Mouse (Mus musculus): ENCODE data around the gene Rhbdl1. TPM values are rescaled to one million over a fixed set of nuclear protein-coding genes. Genes with fewer than 3 reads are reported as not detected.
"Not testable (repeated sequence)": the region's sequence is repeated elsewhere in the genome, so short reads cannot be mapped to it uniquely, and the experiment has no call there.

The Rhbdl1 gene
- polyA plus RNA-seq, 1 experiment from 2014 or later = 1.2 TPM

DNA sequence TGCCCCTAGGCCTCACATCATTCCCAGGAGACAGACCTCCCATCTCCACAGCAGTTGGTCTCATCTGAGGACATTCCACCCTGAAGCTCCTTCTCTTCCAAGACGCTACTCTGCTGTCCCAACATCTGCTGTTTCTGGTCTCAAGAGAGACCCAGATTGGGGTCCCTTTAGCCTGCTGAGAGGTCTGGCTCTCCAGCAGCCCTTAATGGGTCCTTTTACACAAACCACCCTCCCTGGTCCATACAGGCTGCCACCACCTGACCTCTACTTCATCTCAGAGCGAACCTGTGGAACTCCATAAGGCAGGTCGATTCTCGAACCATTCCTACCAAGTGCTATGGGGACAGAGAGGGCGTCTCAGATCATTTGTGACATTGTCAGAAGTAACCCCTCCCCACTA lies 29.1 kb downstream of the Rhbdl1 start:
- Histone ChIP-seq H3K4me2 (ENCODE audit: low read depth, severe bottlenecking) (peak overlapping the region; percentile 97), H3K36me3 (ENCODE audit: control insufficient read depth, insufficient read depth, low read length) (no peaks in the 10 kb centered on the region), H3K27me3 (ENCODE audit: control insufficient read depth, insufficient read depth, low read length) (peaks cover 33% of the 10 kb centered on the region), H3K27ac (replicated peaks; ENCODE audit: low read depth, low read length) (no peak overlapping the region), H3K9ac (ENCODE audit: low read length) (no peak overlapping the region), H3K9me3 (ENCODE audit: control insufficient read depth, low read length) (no peaks in the 10 kb centered on the region), H3K4me3 (ENCODE audit: low read depth, low read length) (peak overlapping the region; percentile 68; the same call in 1 of the 2 replicates), H3K4me1 (ENCODE audit: control insufficient read depth, insufficient read depth, low read length) (0 out of 2 replicates have a peak, but pooled peaks cover 2% of the 10 kb centered on the region)
- 40% methylated on average over 5 of the region's 5 CpGs for WGBS
- DNase-seq (ENCODE audit: low spot score) (no peak), ATAC-seq (ENCODE audit: insufficient number of reproducible peaks, low FRiP score, low TSS enrichment, low read depth) (no peak)

DNA sequence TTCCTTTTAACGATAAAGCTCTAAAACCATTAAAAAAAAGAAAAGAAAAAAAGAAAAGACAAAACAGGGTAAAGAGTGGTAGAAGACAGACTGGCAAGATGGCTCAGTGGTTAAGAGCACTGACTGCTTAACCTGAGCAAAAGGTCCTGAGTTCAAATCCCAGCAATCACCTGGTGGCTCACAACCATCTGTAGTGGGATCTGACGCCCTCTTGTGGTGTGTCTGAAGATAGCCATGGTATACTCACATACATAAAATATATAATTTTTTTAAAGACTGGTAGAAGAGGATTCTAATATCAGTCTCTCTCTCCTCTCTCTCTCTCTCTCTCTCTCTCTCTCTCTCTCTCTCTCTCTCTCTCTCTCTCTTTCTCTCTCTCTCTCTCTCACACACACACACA lies 29.6 kb downstream of the Rhbdl1 start:
- not testable (repeated sequence) for ATAC-seq (ENCODE audit: insufficient number of reproducible peaks, low FRiP score, low TSS enrichment, low read depth); H3K4me3 ChIP-seq (ENCODE audit: low read depth, low read length); H3K36me3 ChIP-seq (ENCODE audit: control insufficient read depth, insufficient read depth, low read length); H3K9ac ChIP-seq (ENCODE audit: low read length); H3K4me2 ChIP-seq (ENCODE audit: low read depth, severe bottlenecking); H3K4me1 ChIP-seq (ENCODE audit: control insufficient read depth, insufficient read depth, low read length); DNase-seq (ENCODE audit: low spot score); H3K27ac ChIP-seq (replicated peaks; ENCODE audit: low read depth, low read length); H3K9me3 ChIP-seq (ENCODE audit: control insufficient read depth, low read length)
- WGBS = 47% methylated on average over 2 of the region's 2 CpGs
- H3K27me3 ChIP-seq (ENCODE audit: control insufficient read depth, insufficient read depth, low read length) = peaks cover 33% of the 10 kb centered on the region

DNA sequence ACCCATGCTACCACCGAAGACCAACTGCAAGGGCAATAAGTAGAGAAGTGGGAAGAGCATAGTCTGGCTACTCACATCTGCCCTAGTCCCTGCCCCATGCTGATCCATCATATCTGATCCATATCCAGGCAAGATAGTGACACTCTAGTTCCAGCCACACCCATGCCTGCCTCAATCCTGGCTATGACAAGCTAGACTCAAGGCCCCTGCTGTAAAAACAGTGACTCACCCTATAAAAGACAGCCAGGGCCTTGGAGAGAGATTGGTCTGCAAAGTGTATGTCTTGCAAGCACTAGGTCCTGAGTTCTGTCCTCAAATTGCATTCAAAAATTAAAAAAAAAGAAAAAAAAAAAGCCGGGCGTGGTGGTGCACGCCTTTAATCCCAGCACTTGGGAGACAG lies 30.6 kb downstream of the Rhbdl1 start:
- H3K27me3 ChIP-seq (ENCODE audit: control insufficient read depth, insufficient read depth, low read length) = peaks cover 35% of the 10 kb centered on the region
- 82% methylated on average over 4 of the region's 4 CpGs for whole genome bisulfite sequencing
- no peak for ATAC-seq (ENCODE audit: insufficient number of reproducible peaks, low FRiP score, low TSS enrichment, low read depth)

DNA sequence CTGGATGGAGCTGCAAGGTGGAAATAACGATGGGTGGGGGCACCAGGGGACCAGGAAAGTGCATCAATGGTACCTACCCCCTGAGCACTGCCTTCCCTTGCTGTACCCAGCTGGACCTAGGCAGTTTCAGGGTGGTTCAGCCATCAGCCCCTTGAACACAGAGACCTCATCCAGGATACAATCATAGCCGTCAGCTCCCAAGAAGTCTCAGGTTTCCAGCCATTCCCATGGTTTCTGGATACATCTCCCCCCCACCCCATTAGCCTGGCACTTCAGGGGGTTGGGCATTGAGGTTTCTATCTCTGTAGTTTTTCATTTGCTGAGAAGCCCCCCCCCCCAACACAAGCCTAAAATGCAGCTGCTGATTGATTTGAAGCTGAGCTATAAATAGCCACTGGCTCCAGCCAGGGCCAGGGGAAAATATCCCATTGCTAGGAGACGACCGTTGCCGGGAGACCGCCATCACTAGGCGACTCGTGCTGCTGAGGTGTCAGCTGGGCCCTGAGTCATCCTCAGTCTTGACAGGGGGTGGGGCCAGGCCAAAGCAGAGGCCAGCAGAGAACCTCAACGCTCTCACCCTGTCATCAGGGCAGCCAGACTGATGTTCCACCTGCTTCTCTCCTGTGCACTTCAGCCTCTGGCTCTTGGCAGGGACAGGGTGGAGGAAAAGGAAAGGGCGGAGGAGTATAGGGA lies 34.1 kb downstream of the Rhbdl1 start:
- WGBS = 14% methylated on average over 10 of the region's 10 CpGs
- DNase-seq (ENCODE audit: low spot score) = no peak
- peak overlapping the region; percentile 43; the same call in 1 of the 2 replicates for H3K9ac ChIP-seq (ENCODE audit: low read length)
- no peaks in the 10 kb centered on the region for H3K36me3 ChIP-seq (ENCODE audit: control insufficient read depth, insufficient read depth, low read length)
- H3K9me3 ChIP-seq (ENCODE audit: control insufficient read depth, low read length) = no peaks in the 10 kb centered on the region
- ATAC-seq (ENCODE audit: insufficient number of reproducible peaks, low FRiP score, low TSS enrichment, low read depth) = no peak
- no peak overlapping the region for H3K4me2 ChIP-seq (ENCODE audit: low read depth, severe bottlenecking)
- peaks cover 4% of the 10 kb centered on the region for H3K27me3 ChIP-seq (ENCODE audit: control insufficient read depth, insufficient read depth, low read length)
- no peaks in the 10 kb centered on the region for H3K4me1 ChIP-seq (ENCODE audit: control insufficient read depth, insufficient read depth, low read length)
- no peak overlapping the region for H3K27ac ChIP-seq (replicated peaks; ENCODE audit: low read depth, low read length)
- no peak overlapping the region for H3K4me3 ChIP-seq (ENCODE audit: low read depth, low read length)

More for the DNA sequence above, 30.6 kb downstream of the Rhbdl1 start:
- no peak for DNase-seq (ENCODE audit: low spot score)
- Histone ChIP-seq H3K36me3 (ENCODE audit: control insufficient read depth, insufficient read depth, low read length) (no peaks in the 10 kb centered on the region), H3K4me3 (ENCODE audit: low read depth, low read length) (no peak overlapping the region), H3K9me3 (ENCODE audit: control insufficient read depth, low read length) (no peaks in the 10 kb centered on the region), H3K9ac (ENCODE audit: low read length) (no peak overlapping the region), H3K27ac (replicated peaks; ENCODE audit: low read depth, low read length) (no peak overlapping the region), H3K4me1 (ENCODE audit: control insufficient read depth, insufficient read depth, low read length) (0 out of 2 replicates have a peak, but pooled peaks cover 2% of the 10 kb centered on the region), H3K4me2 (ENCODE audit: low read depth, severe bottlenecking) (no peak overlapping the region)

DNA sequence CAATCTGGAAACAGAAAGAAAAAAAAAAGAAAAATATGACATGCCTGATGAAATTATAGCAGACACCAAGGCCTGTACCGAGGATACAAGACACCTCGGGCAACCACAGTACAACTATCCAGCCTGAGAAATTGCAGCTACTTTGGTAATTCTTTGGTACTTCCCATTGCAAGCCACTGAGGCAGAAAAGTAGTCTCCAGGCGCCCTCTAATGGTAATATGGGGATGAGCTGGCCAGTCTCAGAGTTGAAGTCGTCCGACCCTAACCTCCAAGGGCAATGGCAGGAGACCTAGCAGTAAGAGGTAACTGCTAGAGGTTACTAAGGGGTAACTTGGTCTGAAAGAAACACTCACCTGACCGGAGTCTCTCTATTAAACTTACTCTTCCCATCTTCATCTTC lies 36.1 kb downstream of the Rhbdl1 start:
- no peaks in the 10 kb centered on the region for H3K36me3 ChIP-seq (ENCODE audit: control insufficient read depth, insufficient read depth, low read length)
- 0 out of 2 replicates have a peak, but pooled peaks cover 2% of the 10 kb centered on the region for H3K27me3 ChIP-seq (ENCODE audit: control insufficient read depth, insufficient read depth, low read length)
- ATAC-seq (ENCODE audit: insufficient number of reproducible peaks, low FRiP score, low TSS enrichment, low read depth) (no peak), DNase-seq (ENCODE audit: low spot score) (peak; percentile 76)
- no peaks in the 10 kb centered on the region for H3K9me3 ChIP-seq (ENCODE audit: control insufficient read depth, low read length)
- H3K4me3 ChIP-seq (ENCODE audit: low read depth, low read length) = no peak overlapping the region
- no peak overlapping the region for H3K9ac ChIP-seq (ENCODE audit: low read length)
- H3K4me1 ChIP-seq (ENCODE audit: control insufficient read depth, insufficient read depth, low read length) = peaks cover 8% of the 10 kb centered on the region
- no peak overlapping the region for H3K4me2 ChIP-seq (ENCODE audit: low read depth, severe bottlenecking)
- no peak overlapping the region for H3K27ac ChIP-seq (replicated peaks; ENCODE audit: low read depth, low read length)
- WGBS = 9% methylated on average over 6 of the region's 6 CpGs

DNA sequence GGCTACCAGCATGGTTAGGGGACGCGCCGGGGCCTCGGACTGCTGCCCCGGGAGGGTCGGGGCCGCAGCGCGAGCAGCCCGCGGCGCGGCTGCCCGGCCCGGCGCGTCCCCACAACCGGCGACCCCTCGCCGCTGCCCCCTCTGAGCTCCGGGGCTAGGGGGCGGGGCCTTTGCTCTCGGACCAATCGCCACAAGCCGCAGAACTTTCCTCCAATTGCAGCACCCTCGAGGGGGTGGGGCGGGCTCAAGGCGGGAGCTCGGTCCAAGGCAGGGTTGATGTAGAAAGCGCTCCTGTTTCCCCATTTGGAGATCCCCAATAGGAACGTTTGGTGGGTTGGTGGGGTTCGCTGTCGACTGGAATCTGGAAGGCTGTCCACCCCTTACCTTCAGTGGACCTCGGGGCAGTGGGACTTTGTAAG lies 40.1 kb downstream of the Rhbdl1 start, which contains the start of gene Metrn:
TSS of gene Metrn (minus strand) at position 186 of the 419 bp plus-strand sequence.
- H3K4me3 ChIP-seq (ENCODE audit: low read depth, low read length) = peak within 1 kb of the TSS; percentile 76
- no peaks in the 10 kb centered on the region for H3K27me3 ChIP-seq (ENCODE audit: control insufficient read depth, insufficient read depth, low read length)
- WGBS = under 1% methylated on average over 34 of the region's 35 CpGs
- peak; percentile 82; the same call in 1 of the 2 replicates for ATAC-seq (ENCODE audit: insufficient number of reproducible peaks, low FRiP score, low TSS enrichment, low read depth)
- no peaks in the 10 kb centered on the region for H3K9me3 ChIP-seq (ENCODE audit: control insufficient read depth, low read length)
- peak within 1 kb of the TSS; percentile 99 for H3K4me2 ChIP-seq (ENCODE audit: low read depth, severe bottlenecking)
- DNase-seq (ENCODE audit: low spot score) = peak; percentile 95
- peak within 1 kb of the TSS; percentile 79 for H3K9ac ChIP-seq (ENCODE audit: low read length)
- peaks cover 30% of the 10 kb centered on the region for H3K4me1 ChIP-seq (ENCODE audit: control insufficient read depth, insufficient read depth, low read length)
- no peaks in the 10 kb centered on the region for H3K36me3 ChIP-seq (ENCODE audit: control insufficient read depth, insufficient read depth, low read length)
- peak within 1 kb of the TSS; percentile 57 for H3K27ac ChIP-seq (replicated peaks; ENCODE audit: low read depth, low read length)

DNA sequence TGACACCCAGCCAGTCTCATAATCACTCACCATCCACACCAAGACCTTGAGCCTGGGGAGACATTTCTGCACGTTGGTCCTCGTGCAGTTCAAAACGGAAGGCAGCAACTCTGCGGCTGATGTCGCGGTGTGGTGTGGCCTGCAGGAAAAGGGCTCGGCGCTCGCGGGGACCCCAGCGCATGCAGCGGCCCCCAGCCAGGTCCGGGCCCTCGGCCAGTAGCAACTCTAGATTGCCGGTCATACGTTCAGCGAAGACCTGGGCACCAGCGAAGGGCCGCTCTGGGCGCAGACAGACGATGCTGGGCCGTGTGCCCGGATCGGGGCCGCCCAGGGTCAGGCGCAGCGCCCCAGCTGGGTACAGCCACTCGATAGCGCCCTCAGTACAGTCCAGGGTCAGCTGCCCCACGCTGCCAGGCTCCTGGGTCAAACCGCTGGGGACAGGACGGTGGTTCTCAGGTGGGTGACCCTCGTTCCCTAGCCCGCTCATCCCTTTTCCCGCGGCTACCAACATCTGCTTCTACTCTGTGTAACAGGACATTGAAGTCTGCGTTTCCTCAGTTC lies 40.8 kb downstream of the Rhbdl1 start:
- no peaks in the 10 kb centered on the region for H3K27me3 ChIP-seq (ENCODE audit: control insufficient read depth, insufficient read depth, low read length)
- H3K9me3 ChIP-seq (ENCODE audit: control insufficient read depth, low read length) = no peaks in the 10 kb centered on the region
- peak overlapping the region; percentile 99 for H3K4me2 ChIP-seq (ENCODE audit: low read depth, severe bottlenecking)
- ATAC-seq (ENCODE audit: insufficient number of reproducible peaks, low FRiP score, low TSS enrichment, low read depth) (peak; percentile 26; the same call in 1 of the 2 replicates), DNase-seq (ENCODE audit: low spot score) (peak; percentile 52)
- H3K9ac ChIP-seq (ENCODE audit: low read length) = peak overlapping the region; percentile 79
- peak overlapping the region; percentile 57 for H3K27ac ChIP-seq (replicated peaks; ENCODE audit: low read depth, low read length)
- H3K4me1 ChIP-seq (ENCODE audit: control insufficient read depth, insufficient read depth, low read length) = peaks cover 33% of the 10 kb centered on the region
- WGBS = under 1% methylated on average over 37 of the region's 37 CpGs
- H3K4me3 ChIP-seq (ENCODE audit: low read depth, low read length) = peak overlapping the region; percentile 76
- H3K36me3 ChIP-seq (ENCODE audit: control insufficient read depth, insufficient read depth, low read length) = no peaks in the 10 kb centered on the region

DNA sequence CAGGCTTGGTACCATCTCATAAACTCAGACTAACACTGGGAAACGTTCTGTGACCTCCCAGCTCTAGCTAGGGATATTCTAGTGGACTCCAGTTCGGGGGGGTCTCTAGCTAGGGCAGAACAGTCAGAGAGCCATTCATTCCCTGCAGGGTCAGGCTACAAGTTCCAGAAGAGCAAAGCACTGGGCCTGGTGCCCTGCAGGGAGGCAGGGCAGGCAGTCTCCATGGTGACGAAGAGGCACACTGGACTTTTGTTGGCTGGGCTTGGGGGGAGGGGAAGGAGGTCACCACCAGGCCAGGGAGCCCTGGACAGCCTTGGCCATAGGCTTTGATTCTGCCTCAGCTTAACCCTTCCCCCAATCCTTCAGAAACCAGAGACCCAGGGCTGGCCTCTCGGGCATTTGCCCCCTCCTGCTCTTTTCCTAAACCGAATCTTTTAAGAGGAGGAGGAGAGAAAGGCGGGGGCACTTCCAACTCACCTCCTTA lies 41.4 kb downstream of the Rhbdl1 start, which contains the start of gene AC134908.4:
TSS of gene AC134908.4 (minus strand) at position 51 of the 484 bp plus-strand sequence.
- peak within 1 kb of the TSS; percentile 79 for H3K9ac ChIP-seq (ENCODE audit: low read length)
- DNase-seq (ENCODE audit: low spot score) (peak; percentile 69), ATAC-seq (ENCODE audit: insufficient number of reproducible peaks, low FRiP score, low TSS enrichment, low read depth) (peak; percentile 3; the same call in 1 of the 2 replicates)
- peak within 1 kb of the TSS; percentile 99 for H3K4me2 ChIP-seq (ENCODE audit: low read depth, severe bottlenecking)
- 6% methylated on average over 6 of the region's 6 CpGs for WGBS
- H3K27ac ChIP-seq (replicated peaks; ENCODE audit: low read depth, low read length) = peak within 1 kb of the TSS; percentile 57
- no peaks in the 10 kb centered on the region for H3K27me3 ChIP-seq (ENCODE audit: control insufficient read depth, insufficient read depth, low read length)
- H3K4me1 ChIP-seq (ENCODE audit: control insufficient read depth, insufficient read depth, low read length) = peaks cover 35% of the 10 kb centered on the region
- H3K9me3 ChIP-seq (ENCODE audit: control insufficient read depth, low read length) = no peaks in the 10 kb centered on the region
- H3K36me3 ChIP-seq (ENCODE audit: control insufficient read depth, insufficient read depth, low read length) = no peaks in the 10 kb centered on the region
- peak within 1 kb of the TSS; percentile 76 for H3K4me3 ChIP-seq (ENCODE audit: low read depth, low read length)

All from limb, embryonic 11.5 days (tissue).